Mouse (Mus musculus) brain, adult 10 weeks (tissue): ENCODE data around the gene Cactin. TPM values are rescaled to one million over a fixed set of nuclear protein-coding genes. Genes with fewer than 3 reads are reported as not detected.

ENCODE experiments used
- polyA plus RNA-seq: library from polyadenylated mRNA; stranded (reverse); fragments of 350-450 nt; fragmentation: Illumina TruSeq; extraction: RNeasy Lipid Tissue Mini Kit (QIAGEN cat#74804); gene quantifications from one replicate; pipeline ENCODE4 v1.2.3, GENCODE M21; 2015; ENCODE audit warnings: low read depth, low replicate concordance

Gene Cactin
- 18.8 TPM for polyA plus RNA-seq

DNA sequence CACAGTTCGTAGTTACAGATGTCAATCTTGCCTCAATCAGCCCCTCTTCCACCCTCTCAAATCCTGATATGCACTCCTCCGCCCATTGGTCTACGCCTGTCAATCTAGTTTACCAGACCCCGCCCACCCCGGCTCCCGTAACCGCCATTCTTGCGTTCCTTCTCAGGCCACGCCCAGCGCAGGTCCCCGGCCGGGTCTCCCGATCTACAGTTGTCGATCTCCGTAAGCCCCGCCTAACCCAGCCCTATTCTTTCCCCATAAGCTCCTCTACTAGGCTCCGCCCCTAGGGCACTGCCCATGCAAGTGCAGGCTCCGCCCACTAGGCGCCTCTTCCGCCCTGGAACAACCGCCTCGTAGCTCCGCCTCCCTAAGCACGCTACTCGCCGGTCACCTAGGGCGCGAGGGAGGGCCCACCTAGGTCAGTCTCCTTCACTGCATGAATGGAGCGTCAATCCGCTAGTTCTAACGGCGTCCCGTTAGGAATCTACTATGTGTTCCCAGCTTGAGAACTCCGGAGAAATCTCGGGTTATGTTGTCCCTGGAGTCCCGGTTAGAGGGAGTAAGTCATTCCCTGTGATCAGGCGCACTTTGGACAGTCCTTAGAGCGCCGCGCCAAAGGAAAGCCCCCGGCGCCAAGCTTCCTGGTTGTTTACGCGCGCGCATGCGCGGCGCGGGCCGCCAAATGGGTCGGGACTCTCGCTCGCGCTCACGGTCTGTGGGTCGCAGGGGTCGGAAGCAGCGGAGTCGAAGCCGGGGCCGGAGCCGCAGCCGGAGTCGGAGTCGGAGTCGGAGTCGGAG, at the start of gene Cactin:
Gene Cactin, plus strand, starts transcription at position 554 of the 798 bp plus-strand sequence.

DNA sequence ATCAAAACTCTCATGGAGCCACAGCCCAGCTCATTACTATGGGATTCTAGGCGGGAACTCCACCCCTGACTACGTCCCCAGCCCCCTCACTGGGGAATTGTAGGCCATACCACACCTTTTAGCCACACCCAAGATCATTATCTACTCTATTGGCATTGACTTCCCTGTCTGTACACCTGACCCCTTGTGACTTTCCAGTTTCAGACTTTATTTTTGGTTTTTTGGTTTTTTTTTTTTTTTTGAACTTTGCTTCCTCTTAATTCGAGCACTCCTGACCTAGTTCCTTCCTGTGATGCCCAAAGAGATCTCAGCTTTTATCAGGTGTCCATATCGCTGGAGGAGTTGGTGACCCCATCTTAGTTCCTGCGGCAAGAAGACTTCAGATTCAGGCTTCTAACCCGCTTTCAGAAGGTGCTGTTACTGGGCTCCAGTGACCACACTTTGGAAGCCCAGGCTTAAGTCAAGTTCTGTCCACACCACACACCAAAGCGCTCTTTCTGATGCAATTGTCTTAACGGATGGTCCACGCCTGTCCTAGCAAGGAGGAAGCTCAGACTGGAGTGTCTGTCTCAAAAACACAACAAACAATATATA, 29.3 kb upstream of the Cactin start, which contains the start of gene Tjp3:
Gene Tjp3, minus strand, starts transcription at position 71 of the 594 bp plus-strand sequence.

DNA sequence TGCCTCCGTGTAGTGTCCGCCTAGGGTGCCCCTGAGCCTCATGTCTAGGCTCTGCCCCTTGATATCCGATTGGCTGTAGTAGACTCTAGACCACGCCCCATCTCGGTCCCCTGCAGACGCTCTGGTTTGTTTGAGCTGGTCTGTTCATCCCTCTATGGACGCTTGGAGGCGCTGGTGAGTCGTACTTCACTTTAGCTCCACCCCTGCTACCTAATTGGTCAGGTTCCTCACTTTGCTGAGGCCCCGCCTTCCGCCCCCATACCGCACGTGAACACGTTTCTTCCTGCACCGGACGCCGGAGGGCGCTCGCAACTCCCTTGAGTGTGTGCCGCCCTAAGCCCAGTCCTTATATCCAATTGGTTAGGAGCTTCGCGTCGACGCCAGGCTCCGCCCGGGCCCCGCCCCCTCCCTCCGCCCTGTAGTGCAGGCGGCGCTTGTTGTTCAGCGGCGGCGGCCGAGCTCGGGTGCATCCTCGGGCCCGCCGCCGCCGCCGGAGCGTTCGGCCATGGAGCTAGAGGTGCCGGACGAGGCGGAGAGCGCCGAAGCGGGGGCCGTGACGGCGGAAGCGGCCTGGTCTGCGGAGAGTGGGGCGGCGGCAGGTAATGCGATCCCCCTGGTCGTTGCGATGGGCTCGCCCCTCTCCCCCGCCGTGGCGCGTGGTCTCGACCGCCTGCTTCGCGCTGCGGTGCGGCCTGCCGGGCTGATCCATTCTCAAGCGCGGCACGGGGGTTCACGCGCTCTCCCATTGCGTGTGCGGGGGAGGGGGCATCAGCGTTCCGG, 28.2 kb upstream of the Cactin start, which contains the start of gene Pip5k1c:
Gene Pip5k1c, plus strand, starts transcription at position 410 of the 780 bp plus-strand sequence.

DNA sequence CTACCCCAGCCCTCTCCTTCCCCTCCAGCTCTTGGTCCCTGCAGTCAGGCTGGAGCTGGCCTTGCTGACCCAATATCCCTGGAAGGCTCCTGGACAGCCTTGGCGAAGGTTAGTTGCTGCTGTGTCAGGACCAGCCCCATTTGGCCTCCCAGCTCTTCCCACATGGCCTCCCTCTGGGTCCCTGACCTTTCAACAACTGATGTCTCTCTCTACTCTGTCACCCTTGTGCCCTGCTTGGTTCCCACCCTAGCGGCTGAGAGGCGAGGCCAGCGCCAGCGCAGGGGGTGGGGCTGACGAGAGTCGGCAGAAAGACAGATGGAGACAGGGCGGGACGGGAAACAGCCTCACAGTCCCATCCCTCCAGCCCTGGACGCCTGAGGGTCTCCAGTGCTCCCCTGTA, 7.5 kb downstream of the Cactin start, which contains the start of gene Tbxa2r:
Gene Tbxa2r, plus strand, starts transcription at position 346 of the 400 bp plus-strand sequence.

DNA sequence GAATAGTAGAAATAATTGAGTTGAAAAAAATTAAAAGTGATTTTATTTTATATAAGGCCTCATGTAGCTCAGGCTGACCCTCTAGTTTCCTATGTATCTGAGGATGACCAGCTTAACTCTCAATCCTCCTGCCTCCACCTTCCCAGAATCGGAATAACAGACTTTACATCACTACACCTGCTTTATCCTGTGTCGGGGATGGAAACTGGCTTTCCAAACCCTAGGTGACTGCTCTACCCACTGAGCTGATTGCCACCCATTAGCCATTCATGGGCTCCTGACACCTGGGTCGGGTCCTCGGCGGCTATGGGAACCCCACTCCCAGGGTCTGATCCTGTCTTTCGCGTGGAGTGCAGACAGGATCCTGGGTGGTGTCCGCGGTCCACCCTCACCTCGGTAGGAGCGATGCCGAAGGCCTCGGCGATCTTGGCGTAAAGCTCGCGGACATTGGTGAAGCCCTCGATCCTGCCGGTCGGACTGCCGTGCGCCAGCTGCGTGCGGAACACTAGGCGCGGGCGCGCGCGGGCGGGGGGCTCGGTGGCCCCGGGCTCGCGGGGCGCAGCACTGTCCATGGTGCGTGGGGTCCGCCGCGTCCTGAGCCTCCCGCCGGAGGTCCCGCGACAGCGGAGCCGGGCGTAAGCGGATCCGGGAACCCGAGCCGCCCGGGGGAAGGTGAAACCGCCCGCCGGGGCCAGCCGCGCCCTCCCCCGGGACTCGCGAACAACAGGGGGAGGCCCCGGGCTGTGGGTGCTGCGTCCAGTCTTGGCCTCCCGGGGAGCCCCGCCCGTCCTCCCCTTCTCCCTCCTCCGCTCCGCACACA, 22.0 kb downstream of the Cactin start, which contains the start of gene Gipc3:
Gene Gipc3, minus strand, starts transcription at position 581 of the 820 bp plus-strand sequence.

DNA sequence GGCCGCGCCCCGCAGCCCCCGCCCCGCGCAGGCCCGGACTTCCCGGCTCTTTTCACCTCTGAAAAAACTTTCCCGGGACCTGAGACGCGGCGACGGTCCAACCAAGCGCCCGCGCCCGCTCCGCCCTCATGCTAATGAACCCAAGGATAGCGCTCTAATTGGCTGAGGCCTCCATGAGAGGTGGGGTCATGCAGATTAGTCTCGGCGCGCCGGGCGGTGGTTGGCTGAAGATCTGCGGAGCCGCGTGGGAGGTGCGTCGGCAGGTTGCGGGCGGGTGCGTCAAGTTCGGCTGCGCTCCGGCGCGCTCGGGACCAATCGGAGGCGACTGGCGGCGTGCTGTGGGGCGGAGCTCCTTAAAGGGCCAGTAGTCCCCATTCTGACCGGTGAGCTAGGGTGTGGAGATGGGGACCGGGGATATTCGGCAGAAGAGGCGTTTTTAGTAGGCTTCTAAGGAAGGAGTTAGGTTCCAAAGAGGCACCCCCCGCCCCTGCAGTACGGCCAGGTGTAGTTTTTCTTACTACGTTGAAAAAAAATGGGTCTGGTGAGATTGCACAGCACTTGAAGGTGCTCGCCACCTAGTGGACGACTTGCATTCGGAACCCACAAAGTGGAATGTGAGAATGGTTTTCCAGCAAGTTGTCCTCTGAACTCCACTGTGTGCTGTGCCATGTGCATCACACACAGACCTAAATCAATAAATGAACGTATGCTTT, 29.6 kb downstream of the Cactin start, which contains the start of gene Hmg20b:
Gene Hmg20b, minus strand, starts transcription at position 130 of the 713 bp plus-strand sequence.

DNA sequence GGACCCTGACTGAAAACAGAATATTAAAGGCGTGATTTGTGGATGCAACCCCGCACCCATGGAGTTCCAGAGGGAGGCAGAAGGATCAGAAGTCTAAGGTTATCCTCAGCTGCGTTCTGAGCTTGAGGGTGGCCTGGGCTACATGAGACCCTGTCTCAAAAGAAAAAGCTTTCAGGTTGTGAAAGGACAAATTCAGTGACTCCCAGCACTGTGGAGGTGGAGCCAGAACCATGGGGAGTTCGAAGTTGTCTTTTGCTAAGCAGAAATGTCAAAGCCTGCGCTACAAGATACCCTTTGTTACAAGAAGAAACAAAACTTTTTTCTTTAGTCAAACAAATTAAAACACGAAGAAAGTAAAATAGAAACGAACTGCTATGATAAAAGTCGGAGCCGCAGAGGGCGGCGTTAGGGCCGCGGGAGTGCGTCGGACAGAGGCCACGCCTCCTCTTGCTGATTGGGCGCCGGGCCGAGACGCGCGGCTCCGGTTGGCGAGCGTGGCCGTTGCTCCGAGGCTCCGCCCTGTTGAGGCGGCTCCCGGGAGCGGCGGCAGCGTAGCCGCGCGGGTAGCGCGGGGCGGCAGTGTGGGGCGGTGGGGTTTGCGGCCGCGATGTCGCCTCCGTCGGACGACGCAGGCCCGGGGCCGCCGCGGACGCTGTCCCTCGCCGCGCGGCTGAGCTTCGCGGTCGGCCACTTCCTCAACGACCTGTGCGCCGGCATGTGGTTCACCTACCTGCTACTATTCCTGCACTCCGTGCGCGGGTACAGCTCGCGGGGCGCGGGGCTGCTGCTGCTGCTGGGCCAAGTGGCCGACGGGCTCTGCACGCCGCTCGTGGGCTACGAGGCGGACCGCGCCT, 36.3 kb downstream of the Cactin start, which contains the start of gene Mfsd12:
Gene Mfsd12, plus strand, starts transcription at position 501 of the 854 bp plus-strand sequence.

DNA sequence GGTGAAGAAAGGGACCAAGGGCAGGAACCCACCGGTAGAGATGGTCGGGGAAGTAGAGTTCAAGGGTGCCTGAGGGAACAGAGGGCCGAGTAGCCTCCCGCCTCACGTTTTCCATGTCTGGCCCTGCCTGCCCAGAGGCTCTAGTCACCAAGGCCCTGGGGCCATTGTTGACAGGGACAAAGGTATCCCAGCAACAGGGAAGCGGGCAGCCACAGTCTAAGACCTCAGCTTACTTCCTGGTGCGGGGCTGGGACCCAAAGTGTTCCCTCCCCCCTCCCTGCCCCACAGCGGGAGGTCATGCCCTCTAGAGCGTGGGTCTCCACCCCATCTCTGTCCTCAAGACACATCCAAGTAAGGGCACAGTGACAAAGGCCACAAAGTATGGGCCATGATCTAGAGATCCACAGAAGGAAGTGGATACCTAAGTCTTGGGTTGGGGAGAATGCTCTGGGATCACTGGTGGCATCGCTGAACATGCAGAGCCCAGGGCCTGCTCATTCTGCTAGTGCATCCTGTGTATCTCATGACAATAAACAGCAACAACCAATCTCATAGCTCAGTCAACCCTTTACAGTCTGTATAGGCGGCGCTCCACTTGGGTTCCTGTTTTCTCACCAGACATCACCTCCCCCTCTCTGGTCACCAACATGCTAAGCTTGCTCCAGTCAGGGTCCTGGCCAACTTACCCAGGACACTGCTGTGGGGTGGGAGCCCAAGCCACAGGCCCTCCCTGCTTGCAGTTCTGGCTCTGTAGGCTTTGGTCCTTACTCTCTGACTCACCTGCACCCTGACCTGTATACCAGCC, 45.0 kb downstream of the Cactin start, which contains the start of gene 4930404N11Rik:
Gene 4930404N11Rik, minus strand, starts transcription at position 145 of the 805 bp plus-strand sequence.

Other genes with a start within 250 kb of the Cactin start
- gene Creb3l3, start 222.2 kb upstream of the Cactin start, polyA plus RNA-seq, result 0.51 TPM
- gene Map2k2, start 215.2 kb upstream of the Cactin start, polyA plus RNA-seq, result 96.3 TPM
- gene Zbtb7a, start 185.9 kb upstream of the Cactin start, polyA plus RNA-seq, result 45.3 TPM
- 17.8 TPM for gene Pias4, start 153.2 kb upstream of the Cactin start, polyA plus RNA-seq
- gene Eef2, start 144.5 kb upstream of the Cactin start, polyA plus RNA-seq, result 804 TPM
- gene Dapk3, start 138.1 kb upstream of the Cactin start, polyA plus RNA-seq, result 65.2 TPM
- not detected for gene 4930442H23Rik, start 137.3 kb upstream of the Cactin start, polyA plus RNA-seq
- gene Nmrk2, start 119.1 kb upstream of the Cactin start, polyA plus RNA-seq, result not detected
- gene Atcay, start 90.3 kb upstream of the Cactin start, polyA plus RNA-seq, result 148 TPM
- 39.4 TPM for gene Zfr2, start 87.9 kb upstream of the Cactin start, polyA plus RNA-seq
- gene Matk, start 68.2 kb upstream of the Cactin start, polyA plus RNA-seq, result 194 TPM
- gene Mrpl54, start 54.2 kb upstream of the Cactin start, polyA plus RNA-seq, result 82.8 TPM
- 30.7 TPM for gene Apba3, start 54.1 kb upstream of the Cactin start, polyA plus RNA-seq
- 0.57 TPM for gene Tjp3, start 29.5 kb upstream of the Cactin start, polyA plus RNA-seq
- 246 TPM for gene Pip5k1c, start 28.1 kb upstream of the Cactin start, polyA plus RNA-seq
- gene Tbxa2r, start 7.6 kb downstream of the Cactin start, polyA plus RNA-seq, result 0.85 TPM
- 1.2 TPM for gene Gipc3, start 22.2 kb downstream of the Cactin start, polyA plus RNA-seq
- 24.4 TPM for gene Hmg20b, start 29.4 kb downstream of the Cactin start, polyA plus RNA-seq
- 19.9 TPM for gene Mfsd12, start 36.4 kb downstream of the Cactin start, polyA plus RNA-seq
- gene 4930404N11Rik, start 44.7 kb downstream of the Cactin start, polyA plus RNA-seq, result not detected
- gene Fzr1, start 57.4 kb downstream of the Cactin start, polyA plus RNA-seq, result 48.4 TPM
- gene Dohh, start 63.3 kb downstream of the Cactin start, polyA plus RNA-seq, result 94.1 TPM
- gene Gm48551, start 63.4 kb downstream of the Cactin start, polyA plus RNA-seq, result 5.0 TPM
- gene Gm48552, start 67.9 kb downstream of the Cactin start, polyA plus RNA-seq, result 3.5 TPM
- 2.5 TPM for gene Smim24, start 71.9 kb downstream of the Cactin start, polyA plus RNA-seq
- gene Nfic, start 134.5 kb downstream of the Cactin start, polyA plus RNA-seq, result 52.1 TPM
- 123 TPM for gene Celf5, start 161.6 kb downstream of the Cactin start, polyA plus RNA-seq
- 61.7 TPM for gene Ncln, start 175.3 kb downstream of the Cactin start, polyA plus RNA-seq
- 0.61 TPM for gene S1pr4, start 179.0 kb downstream of the Cactin start, polyA plus RNA-seq
- gene Gna15, start 203.1 kb downstream of the Cactin start, polyA plus RNA-seq, result 1.9 TPM
- gene Gna11, start 224.1 kb downstream of the Cactin start, polyA plus RNA-seq, result 82.4 TPM
- gene Aes, start 238.4 kb downstream of the Cactin start, polyA plus RNA-seq, result 686 TPM